Mouse (Mus musculus) CD4-positive, CD25-positive, alpha-beta regulatory T cell, adult 2 months (primary cell): ENCODE data around the gene Slc39a5.
A peak's percentile ranks its signal among the peaks of the same experiment; 100 is the strongest.

Experiments used
- DNase-seq: peaks from one replicate; pipeline ENCODE4 v3.0.0-alpha.2; 2012; ENCODE audit warnings: low read depth, low spot score

Gene Slc39a5

DNA sequence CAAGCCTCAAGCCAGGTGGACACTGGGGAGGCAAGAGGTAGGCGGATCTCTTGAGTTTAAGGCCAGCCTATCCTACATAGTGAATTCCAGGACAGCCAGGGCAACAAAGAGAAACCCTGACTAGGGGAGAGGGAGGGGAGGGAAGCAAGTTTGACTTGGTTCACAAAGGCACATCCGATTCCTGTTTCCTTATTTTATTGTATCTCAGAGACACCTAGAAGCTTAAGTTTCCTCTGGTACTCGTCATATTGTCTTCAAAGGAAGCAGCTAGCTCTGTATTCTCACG is 9.5 kb upstream of the Slc39a5 start:
- DNase-seq: peak; percentile 43

DNA sequence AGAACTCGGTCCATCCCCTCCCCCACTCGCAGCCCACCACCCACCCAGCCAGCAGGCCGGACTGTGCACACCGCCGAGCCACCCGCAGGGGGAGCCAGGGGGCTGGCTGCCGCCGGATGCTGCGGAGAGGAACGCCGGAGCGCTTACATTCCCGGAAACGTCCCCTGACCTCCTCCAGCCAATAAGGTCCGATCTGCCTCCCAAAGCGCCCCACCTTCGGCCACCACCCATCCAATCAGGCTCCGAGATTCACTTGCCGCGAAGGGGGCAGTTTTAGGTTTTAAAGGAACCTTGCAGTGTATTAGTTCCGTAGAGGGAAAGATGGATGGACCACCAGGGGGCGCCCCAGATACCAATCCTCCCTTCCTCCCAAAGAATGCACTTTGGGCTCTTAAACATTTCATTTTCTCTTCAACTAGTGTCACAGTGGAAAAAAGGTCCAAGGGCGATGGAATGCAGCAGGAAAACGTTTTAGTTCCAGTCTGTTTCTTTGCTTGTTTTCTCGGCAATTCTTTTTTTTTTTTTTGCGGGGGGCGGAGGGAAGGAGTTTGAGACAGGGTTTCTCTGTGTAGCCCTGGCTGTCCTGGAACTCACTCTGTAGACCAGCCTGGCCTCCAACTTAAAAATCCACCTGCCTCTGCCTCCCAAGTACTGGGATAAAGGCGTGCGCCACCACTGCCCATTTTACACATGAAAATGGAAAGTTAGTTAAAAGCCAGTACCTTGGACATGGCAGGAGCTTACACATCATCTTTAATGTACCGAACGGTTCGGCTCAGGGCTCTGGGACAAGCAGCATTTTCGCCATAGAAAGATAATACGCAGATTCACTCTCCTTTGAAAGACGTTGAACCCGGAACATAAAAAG is 8.9 kb upstream of the Slc39a5 start:
- DNase-seq: peak; percentile 97

DNA sequence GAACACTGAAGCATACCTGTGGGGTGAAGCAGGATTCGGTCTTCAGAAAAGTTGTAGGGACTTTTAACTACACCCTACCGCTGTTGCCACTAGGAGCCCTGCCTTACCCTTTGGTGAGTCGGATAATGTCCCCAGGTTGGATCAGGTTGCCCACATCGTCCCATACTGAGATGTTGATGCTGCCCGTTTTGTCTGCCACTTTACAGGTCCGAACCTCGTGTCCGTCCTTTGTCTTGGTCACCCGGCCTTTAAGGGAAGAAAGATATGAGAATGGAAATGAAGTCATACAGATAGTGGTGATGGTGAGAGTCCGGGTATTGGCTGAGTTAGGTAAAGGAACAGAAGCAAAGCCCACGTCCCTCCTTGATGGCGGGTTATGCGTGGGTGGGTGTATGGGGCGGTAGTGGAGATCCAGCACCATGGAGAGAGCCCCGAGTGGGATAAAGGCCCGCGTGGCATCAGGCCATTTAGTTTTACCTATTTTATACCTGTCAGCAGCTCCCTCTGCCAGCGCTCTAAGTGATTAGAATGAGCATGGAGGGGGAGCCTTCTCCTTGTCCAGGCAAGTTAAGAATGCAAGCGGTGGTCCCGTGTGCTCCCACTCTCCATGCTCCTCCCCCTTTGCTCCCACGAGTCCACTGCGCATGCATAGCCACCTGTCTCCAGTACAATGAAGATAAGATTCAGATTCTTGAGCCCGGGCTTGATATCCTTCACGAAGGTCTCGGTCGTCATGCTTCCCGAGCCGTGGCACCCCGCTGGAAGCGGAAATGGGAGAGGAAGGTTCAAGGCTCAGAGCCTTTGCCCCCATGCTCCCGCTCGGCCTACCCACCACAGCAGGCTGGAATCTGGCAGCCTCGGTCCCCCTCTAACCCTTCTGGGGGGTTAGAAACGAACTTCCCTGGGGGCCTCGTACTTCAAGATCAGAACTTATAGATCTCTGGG is 7.8 kb upstream of the Slc39a5 start:
- DNase-seq: peak; percentile 45

DNA sequence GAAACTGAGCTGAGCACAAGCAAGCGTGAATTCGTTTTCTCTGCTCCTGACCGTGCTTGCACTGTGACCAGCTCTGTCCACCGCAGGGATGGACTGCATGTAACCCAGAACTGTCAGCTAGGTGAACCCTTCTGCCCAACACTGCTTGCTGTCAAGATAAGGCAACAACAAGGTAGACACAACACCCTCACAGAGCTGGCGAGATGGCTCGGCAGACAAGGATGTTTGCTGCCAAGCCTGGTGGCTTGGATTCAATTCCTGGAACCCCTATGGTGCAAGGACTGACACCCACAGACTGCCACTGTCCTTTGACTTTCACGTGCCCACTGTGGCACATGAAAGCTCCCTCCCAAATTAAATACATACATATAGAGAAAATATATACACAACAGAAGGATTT is 2.9 kb upstream of the Slc39a5 start:
- no peak for DNase-seq

DNA sequence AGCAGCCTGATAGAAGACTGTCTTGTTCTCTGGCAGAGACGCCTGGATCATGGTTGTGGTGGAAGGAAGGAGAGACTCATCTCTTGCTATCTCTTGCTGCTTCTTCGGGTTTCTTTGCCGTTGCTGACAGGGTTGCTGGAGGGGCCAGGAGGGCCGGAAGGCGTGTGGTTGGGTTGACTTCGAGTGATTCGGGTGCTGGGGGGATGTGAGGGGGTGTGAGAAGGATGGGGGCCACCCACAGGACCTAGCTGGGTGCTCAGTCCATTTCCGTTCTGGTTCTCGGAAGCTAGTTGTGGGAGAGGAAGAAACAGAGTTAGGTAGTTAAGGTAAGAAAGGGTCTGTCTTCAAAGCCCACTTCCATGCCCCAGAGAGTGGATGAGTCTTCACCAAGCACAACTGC is 609 bp upstream of the Slc39a5 start:
- peak; percentile 38 for DNase-seq

DNA sequence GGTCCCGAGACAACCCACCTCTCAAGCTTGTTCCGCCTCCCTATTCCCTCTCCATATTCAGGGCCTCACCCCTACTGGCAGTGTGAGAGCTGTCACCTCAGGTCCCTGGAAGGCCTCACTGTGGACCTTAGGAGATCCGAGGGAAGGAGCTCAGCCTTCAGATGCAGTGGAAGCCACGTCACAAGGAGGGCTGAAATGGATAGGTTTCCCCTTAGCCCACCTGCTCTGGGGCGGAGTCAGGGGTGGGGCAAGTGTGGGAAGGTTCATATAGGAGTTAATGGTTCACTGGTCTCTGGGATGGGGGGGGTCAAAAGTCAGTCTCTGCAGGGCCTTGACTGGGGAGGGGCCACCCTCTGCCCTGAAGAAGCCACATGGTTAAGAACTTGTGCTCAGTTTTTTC is 691 bp downstream of the Slc39a5 start:
- no peak for DNase-seq

DNA sequence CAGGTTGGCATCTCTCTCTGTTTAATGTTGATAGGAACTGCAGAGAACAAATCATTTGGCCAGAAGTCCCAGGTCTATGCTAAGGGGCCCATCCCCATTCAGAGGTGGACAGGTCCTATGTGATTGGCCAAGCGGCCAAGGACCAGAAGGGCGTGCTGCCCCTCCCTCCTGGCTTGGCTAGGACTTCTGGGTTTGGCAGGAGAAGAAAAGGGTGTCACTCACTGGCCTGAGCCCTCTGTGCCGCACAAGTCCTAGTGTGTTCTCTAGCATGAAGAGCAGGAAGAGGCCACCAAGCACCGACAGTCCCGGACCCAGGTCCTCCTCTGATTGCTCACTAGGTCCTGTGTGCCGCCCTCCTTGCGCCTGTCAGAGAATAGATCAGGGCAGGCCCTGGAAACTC is 3.6 kb downstream of the Slc39a5 start:
- no peak for DNase-seq

DNA sequence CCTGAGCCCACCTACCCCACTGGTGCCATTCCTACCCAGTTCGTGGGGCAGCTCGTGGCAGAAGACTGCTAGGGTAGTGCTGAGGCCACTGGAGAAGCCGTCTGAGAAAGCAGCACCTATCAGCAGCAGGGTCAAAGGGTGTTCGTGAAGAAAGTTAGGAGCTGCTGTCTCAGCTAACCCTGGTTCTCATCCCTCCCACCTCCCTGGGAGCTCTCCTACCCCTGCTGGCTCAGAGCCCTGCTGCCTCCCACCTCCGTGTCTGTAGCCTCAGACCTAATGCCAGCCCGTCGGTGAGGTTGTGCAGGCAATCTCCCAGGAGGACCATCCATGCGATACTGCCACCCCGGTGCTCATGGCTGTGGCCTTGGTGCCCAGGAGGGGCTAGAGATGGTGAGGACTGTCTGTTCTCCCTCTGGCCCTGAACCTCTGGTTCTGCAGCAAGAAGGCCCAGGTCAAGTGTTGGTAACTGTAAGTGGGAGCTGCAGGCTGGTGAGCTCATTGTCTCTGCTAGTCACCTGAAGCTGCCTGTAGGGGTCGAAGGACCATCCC is 4.2 kb downstream of the Slc39a5 start:
- DNase-seq: no peak

DNA sequence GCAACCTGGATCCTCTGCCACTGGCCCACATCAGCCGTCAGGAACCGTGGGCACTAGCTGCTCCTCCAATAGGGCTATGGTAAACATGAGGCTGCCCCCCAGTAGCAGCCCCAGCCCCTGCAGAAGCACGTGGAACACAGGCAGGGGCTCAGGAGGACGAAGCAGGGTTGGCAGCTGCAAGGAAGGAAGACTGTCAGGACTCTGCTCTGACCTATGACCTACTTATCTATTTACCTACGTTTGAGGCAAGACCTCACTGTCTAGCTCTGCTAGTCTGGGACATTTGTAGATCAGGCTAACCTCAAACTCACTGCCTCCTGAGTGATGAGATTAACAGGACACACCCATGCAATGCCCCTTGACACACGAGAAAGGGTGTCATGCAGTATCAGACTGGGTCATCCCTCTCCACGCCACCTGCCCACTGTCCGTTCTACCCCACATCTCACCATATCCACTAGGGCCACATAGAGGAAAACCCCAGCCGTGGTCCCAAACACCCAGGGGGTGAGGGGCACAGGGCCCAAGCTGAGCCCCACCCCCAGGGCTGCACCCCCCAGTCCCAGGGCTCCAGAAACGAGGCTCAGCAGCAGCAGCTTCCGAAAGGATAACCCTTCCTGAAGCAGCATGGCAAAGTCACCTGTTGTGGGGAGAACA is 4.9 kb downstream of the Slc39a5 start:
- DNase-seq: no peak

DNA sequence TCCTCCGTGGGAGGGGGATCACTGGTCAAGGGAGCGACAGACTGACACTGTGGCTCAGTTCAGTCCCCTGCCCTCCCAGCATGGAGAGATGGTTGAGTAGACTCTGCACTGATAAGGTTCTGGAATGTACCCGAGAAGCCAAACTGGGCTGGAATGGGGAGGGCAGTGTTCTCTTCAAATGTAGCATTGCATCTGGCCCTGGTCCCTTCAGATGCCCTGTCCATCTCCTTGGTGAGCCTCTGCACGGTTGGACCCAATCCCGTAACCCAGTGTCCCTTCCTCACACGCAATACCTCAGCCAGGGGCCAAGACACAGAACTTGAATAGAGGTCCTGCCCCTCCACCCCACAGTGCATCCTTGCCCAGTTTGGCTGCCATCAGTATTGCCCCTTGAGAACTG is 9.2 kb downstream of the Slc39a5 start:
- DNase-seq: no peak

DNA sequence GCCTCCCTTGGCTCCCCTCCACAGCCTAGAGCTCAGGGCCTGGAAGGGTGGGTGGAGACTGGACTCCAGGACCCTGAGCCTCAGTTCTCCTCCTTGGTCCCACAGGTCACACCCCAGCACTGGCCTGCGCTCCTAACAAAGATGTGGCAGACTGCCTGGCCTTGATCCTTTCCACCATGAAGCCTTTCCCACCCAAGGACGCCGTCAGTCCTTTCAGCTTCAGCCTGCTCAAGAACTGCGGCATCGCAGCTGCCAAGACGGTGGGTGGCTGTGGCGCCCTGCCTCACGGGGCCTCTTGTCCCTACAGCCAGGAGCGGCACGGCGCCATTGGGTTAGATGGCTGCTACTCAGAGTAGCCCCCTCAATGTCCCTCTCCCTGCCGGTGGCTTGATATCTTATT is 10.7 kb downstream of the Slc39a5 start:
- no peak for DNase-seq

DNA sequence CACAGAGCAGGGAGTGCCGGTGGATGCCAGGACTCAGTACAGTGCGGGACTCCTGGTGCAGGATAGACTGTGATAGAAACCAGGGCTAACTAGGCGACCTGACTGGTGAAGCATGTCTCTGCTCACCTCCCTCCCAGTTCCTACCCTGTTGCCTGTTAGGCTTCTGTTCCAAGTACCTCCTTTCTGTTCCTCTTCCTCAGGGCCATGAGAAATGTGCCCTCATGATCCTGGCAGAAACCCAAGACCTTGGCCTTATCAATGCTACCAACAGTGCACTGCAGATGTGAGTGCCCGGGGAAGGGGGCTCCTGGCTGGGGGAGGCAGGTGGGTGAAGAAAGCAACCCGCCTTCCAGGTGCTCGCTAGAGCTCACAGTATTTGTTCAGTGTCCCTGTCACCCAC is 11.5 kb downstream of the Slc39a5 start:
- DNase-seq: no peak

DNA sequence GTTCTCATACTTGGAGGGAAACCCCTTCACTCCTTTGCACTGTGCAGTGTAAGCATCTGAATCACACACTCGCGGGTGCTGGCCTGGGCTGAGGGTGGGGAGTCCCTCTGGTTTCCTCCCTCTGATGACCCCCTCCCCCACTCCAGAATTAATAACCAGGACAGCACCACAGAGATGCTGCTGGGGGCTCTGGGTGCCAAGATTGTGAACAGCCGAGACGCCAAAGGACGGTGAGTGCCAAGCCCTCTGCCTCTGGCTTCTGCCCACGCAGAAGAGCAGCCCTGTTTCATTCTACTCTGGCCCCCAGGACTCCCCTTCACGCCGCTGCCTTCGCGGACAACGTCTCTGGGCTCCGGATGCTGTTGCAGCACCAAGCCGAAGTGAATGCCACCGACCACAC is 12.1 kb downstream of the Slc39a5 start:
- DNase-seq: no peak

DNA sequence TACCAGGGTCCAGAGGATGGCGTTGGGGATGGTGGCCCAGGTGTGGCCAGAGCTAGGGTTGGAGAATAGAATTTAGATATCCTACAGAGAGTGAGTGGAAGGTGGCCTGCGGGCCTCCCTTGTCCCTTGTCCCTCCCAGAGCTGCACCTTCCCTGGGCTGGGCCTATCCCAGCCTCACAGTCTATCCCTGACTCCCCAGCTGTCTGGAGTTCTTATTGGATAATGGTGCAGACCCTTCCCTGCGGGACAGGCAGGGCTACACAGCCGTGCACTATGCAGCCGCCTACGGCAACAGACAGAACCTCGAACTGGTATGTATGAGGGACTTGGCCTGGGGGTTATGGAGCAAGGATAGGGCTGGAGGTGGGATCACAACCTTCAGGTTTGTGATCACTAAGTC is 15.1 kb downstream of the Slc39a5 start:
- no peak for DNase-seq

DNA sequence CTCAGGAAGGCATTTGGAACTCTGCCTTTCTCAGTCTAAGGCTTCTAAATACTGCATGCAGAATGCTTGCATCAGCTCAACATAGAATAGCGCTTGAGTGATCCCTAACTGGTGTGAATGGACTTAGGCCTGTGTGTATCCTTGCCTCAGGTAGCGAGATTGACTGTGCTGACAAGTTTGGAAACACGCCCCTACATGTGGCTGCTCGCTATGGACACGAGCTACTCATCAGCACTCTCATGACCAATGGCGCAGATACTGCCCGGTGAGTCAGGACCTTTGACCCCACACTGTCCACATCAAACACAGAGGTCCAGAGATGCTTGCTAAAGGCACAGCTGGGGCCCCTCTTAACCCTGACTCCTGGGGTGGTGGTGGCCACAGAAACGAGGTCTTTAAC is 18.5 kb downstream of the Slc39a5 start:
- no peak for DNase-seq

DNA sequence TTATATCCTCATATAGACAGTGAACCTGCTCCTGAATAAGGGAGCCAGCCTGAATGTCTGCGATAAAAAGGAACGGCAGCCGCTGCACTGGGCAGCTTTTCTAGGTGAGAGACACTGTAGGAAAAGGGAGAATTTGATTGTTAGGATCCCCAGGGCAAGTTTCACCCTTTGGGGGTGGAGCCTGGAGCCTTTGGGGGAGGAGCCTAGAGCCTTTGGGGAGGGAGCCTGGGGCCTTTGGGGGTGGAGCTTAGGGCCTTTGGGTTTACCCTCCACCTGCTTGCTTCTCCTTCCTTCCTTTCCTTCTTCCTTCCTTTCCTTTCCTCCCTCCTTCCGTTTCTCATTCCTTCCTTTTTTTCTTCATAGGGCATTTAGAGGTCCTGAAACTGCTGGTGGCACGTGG is 20.5 kb downstream of the Slc39a5 start:
- DNase-seq: peak; percentile 60

DNA sequence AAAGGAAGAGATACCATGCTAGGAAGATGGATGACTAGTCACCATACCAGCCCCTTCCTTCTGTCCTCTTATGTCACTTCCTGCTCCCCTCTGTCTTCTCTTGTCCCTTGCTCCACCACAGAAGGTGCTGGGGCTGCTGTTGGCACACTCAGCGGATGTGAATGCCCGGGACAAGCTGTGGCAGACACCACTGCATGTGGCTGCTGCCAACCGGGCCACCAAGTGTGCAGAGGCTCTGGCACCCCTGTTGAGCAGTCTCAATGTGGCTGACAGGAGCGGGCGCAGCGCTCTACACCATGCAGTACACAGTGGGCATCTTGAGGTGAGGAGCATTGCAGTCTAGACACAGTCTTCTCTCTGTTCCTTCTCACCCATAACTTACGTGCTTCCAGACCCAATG is 21.8 kb downstream of the Slc39a5 start:
- no peak for DNase-seq

DNA sequence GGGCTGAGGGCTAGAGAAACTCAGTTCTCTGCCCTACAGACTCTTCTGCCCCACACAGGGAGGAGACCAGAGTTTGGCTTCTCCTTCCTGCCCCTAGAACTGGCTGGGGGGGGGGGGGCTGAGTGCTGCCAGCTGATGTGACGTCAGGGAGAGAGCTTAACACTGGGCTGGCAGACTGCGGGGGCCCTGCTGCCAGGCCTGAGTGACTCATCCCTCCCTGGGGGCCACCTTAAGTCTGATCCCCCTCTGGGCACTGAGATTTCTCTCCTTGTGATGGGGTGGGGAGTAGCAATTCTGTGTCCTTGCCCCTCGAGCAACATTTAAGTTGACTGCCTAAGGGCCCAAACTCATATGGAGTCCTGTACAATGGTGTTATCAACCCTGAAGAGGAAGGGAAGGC is 22.6 kb downstream of the Slc39a5 start:
- DNase-seq: no peak

DNA sequence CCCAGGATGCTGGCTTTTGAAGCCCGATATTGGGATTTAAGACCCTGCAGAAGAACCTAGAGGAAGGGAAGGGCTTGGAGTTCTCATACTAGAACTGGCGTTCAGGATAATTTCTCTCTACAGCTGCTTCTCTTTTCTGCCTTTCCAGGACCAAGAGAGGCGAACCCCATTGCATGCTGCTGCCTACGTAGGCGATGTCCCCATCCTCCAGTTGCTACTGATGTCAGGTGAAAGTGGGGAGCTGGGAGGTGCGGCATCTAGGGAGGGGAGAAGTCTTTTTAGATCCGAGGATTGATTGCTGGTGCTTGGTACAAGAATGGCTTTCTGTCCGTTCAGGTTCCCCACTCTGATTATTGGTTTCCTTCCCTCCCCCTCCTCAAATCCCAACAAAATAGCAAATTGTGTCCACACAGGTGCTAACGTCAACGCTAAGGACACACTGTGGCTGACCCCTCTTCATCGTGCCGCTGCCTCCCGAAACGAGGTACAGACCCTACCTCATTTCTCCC is 23.0 kb downstream of the Slc39a5 start:
- DNase-seq: no peak

DNA sequence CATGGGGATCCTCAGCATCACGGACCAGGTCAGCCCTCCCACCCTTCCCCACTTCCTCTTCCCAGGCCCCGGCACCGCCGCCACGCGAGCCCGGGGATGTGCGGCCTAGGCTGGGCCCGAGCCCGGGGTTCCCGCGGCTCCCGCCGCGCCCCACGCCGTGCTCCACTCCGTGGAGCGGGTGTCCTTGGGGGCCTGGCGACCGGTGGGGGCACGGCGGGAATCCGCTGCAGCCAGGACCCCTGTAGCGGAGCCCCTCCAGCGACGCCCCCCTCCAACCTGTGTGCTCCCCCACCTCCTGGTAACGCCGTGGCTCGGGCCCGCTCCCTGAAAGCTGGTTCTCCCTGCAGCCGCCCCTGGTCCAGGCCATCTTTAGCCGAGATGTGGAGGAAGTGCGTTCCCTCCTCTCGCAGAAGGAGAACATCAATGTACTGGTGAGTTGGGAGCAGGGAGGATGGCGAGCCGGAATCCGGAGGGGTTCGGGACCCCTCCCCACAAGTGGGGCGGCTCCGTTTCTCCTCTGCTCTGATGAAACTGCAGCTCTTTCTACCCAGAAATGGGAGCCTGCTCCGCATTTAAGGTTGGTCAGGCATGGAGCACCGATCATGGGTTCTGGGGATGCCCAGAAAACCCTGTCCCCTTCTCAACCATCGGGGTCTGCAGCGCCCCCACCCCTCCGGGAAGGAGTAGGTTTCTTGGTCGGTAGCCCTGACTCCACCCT is 23.6 kb downstream of the Slc39a5 start:
- no peak for DNase-seq
